Mouse (Mus musculus) midbrain, embryonic 12.5 days (tissue): Measurements from ENCODE around the gene Gtpbp1. TPM values are rescaled to one million over a fixed set of nuclear protein-coding genes. Genes with fewer than 3 reads are reported as not detected.

Experiments
- ATAC-seq: fragments of 200-750 bp; cut with Nextera tagmentation; 2 replicates; pipeline ENCODE4 v1.8.0; 2017; ENCODE audit warnings: low read depth, moderate TSS enrichment, moderate library complexity; ENCODE audit not compliant: low FRiP score
- H3K27ac ChIP-seq: fragments of 300-500 bp; sonication (generic); replicated peaks from 2 replicates; pipeline ENCODE4 v1.5.1; 2016; ENCODE audit warnings: mild to moderate bottlenecking
- H3K27me3 ChIP-seq: fragments of 300-500 bp; sonication (generic); 2 replicates; pipeline ENCODE4 v1.6.1; 2016; ENCODE audit warnings: mild to moderate bottlenecking
- H3K36me3 ChIP-seq: fragments of 300-500 bp; sonication (generic); 2 replicates; pipeline ENCODE4 v1.6.1; 2016
- H3K4me1 ChIP-seq: fragments of 300-500 bp; sonication (generic); 2 replicates; pipeline ENCODE4 v1.6.1; 2016
- H3K4me2 ChIP-seq: fragments of 300-500 bp; sonication (generic); replicated peaks from 2 replicates; pipeline ENCODE4 v1.6.1; 2016; ENCODE audit warnings: mild to moderate bottlenecking, moderate library complexity
- H3K4me3 ChIP-seq: fragments of 300-500 bp; sonication (generic); 2 replicates; pipeline ENCODE4 v1.5.1; 2016; ENCODE audit warnings: mild to moderate bottlenecking
- H3K9ac ChIP-seq: fragments of 300-500 bp; sonication (generic); replicated peaks from 2 replicates; pipeline ENCODE4 v1.6.1; 2016; ENCODE audit warnings: mild to moderate bottlenecking, moderate library complexity
- H3K9me3 ChIP-seq: fragments of 300-500 bp; sonication (generic); 2 replicates; pipeline ENCODE4 v1.6.1; 2016; ENCODE audit warnings: mild to moderate bottlenecking
- WGBS: fragments of 180-500 bp; shearing (Covaris S2); methylation state at CpG from one replicate; pipeline ENCODE4 v1.1.7; 2016; 5-methylcytosine and 5-hydroxymethylcytosine counted together
- polyA plus RNA-seq: library from polyadenylated mRNA; unstranded; fragments of >200 nt; fragmentation: Nextera tagmentation; extraction: Ambion mirVana; gene quantifications from 2 replicates; pipeline ENCODE4 v1.2.1, GENCODE M21; 2016

The Gtpbp1 gene
- polyA plus RNA-seq, result 44.8 and 51.0 TPM in 2 replicates

DNA sequence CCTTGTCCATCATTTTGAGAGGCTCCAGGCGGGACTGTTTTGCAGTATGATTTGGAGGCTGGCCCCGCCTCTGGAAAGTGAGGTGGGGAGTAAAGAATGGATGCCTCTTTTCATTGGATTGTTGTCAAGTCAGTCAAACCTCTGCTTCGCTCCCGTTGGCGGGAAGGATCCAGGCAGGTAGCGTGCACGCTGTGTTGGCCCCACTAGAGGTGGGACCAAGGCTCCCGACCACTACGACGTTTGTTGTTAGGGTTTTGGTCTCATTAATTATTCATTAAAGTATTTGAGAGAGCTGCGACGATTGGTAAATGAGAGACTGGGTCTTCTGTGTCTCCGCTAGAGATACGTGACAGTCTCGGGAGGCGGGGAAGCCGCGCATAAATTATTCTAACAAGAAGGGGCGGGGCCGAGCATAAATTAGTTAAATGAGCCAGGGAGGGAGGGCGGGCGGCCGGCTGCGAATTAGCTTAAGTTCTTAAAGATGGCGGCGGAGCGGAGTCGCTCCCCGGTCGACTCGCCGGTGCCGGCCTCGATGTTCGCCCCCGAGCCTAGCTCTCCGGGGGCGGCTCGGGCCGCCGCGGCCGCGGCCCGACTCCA lies at the start of gene Gtpbp1:
Gene Gtpbp1 (plus strand): TSS at position 420 of the 597 bp plus-strand sequence.
- peak; percentile 97 for ATAC-seq
- 0 out of 2 replicates have a peak, but pooled peaks cover 4% of the 10 kb centered on the region for H3K27me3 ChIP-seq
- H3K36me3 ChIP-seq, result peaks cover 5% of the 10 kb centered on the region; the same call in 1 of the 2 replicates
- peak within 1 kb of the TSS; percentile 88 for H3K9ac ChIP-seq
- under 1% methylated on average over 45 of the region's 45 CpGs for WGBS
- peak within 1 kb of the TSS; percentile 89 for H3K27ac ChIP-seq
- H3K4me2 ChIP-seq, result peak within 1 kb of the TSS; percentile 98
- no peaks in the 10 kb centered on the region for H3K9me3 ChIP-seq
- peaks cover 45% of the 10 kb centered on the region for H3K4me1 ChIP-seq
- peak within 1 kb of the TSS; percentile 94 for H3K4me3 ChIP-seq

DNA sequence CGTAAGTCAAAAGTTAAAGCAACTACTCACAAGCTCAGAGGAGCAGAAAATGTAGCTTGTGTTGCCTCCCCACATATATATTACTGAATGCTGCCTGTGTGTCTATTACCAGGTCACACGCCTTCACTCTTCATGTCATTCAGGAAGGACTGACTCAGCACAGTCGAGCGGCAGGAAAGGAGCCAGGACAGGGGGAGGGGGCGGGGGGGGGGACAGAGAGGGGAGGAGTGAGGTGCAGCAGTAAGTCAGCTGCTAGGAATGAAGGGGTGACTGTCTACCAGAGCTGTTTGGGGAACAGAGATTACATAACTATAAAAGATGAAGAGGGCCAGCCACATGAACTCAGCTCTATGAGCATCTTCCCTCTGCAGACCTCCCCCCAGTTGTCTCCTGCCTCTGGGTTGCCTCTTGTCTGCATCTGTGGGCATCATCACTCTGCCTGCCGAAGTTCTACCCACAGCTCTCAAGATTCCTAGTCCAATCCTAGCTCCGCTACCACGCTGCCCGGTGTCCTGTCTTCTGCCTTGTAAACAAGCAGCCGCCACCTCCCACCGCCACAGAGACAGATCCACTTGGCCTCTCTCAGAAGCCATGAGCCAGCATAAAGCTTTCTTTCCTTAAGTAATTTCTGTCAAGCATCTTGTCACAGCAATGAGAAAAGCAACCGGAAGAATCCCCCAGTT lies 49.4 kb upstream of the Gtpbp1 start:
- Histone ChIP-seq H3K9ac (no peak overlapping the region), H3K27ac (no peak overlapping the region), H3K36me3 (peaks cover 67% of the 10 kb centered on the region), H3K9me3 (no peaks in the 10 kb centered on the region), H3K4me1 (no peaks in the 10 kb centered on the region), H3K4me3 (no peak overlapping the region), H3K4me2 (no peak overlapping the region), H3K27me3 (no peaks in the 10 kb centered on the region)
- no peak for ATAC-seq
- WGBS, result 81% methylated on average over 11 of the region's 12 CpGs

DNA sequence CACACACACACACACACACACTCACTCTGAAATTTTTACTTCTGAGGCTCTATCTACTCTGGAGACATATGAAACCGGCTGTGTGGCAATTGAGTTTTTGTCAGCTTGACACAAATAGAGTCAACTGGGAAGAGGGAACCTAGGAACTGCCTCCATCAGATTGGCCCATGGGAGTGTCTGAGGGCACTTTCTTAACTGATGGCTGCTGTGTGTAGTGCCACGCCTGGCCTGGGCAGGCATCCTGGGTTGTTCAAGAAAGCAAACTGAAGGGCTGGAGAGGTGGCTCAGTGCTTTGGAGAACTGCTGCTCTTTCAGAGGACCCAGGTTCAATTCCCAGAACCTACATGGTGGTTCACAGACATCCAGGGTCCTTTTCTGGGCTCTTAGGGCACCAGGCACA lies 45.2 kb upstream of the Gtpbp1 start:
- H3K9me3 ChIP-seq, result no peaks in the 10 kb centered on the region
- peaks cover 68% of the 10 kb centered on the region for H3K36me3 ChIP-seq
- no peak overlapping the region for H3K4me2 ChIP-seq
- H3K4me1 ChIP-seq, result no peaks in the 10 kb centered on the region
- H3K9ac ChIP-seq, result no peak overlapping the region
- no peak overlapping the region for H3K4me3 ChIP-seq
- no peak overlapping the region for H3K27ac ChIP-seq
- no peaks in the 10 kb centered on the region for H3K27me3 ChIP-seq
- 91% methylated on average over 2 of the region's 2 CpGs for WGBS
- ATAC-seq, result no peak

DNA sequence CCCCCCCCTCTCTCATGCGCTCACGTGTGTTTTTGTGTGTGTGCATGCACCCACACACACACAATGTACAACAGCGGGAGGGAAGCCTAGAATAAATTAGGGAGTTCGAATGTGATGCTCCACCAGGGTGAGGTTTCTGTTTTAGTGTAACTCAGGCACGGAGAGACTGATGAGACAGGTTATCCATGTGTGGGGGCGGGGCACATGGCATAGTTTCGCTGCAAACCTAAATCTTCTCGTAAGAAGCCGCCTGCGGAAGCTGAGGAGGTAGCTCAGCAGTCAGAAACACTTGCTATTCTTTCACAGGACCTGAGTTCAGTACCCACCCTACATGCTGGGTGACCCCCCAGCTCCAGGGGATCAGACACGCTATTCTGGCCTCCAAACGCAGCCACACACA lies 42.5 kb upstream of the Gtpbp1 start:
- 91% methylated on average over 12 of the region's 12 CpGs for WGBS
- no peak overlapping the region for H3K9ac ChIP-seq
- H3K27ac ChIP-seq, result no peak overlapping the region
- H3K9me3 ChIP-seq, result no peaks in the 10 kb centered on the region
- no peaks in the 10 kb centered on the region for H3K27me3 ChIP-seq
- H3K4me2 ChIP-seq, result no peak overlapping the region
- no peaks in the 10 kb centered on the region for H3K4me1 ChIP-seq
- no peak overlapping the region for H3K4me3 ChIP-seq
- peaks cover 54% of the 10 kb centered on the region for H3K36me3 ChIP-seq
- ATAC-seq, result no peak

DNA sequence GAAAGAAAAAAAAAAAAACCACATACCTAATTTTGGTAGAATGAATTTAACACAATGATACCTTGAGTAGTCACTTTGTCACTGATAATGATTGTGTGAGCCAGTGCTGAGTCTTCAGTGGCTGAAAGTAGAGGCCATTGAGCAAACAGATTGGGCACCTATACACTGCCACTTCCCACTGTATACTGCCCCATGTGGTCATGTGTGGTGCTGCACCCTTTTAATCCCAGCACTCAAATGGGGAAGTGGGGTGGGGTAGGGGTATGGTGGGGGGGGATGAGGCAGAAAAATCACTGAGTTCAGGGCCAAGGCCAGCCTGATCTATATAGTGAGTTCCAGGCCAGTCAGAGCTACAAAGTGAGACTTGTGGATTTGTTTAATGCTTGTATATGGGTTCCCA lies 40.1 kb upstream of the Gtpbp1 start:
- no peak overlapping the region for H3K4me2 ChIP-seq
- H3K9ac ChIP-seq, result no peak overlapping the region
- H3K4me1 ChIP-seq, result no peaks in the 10 kb centered on the region
- H3K36me3 ChIP-seq, result peaks cover 44% of the 10 kb centered on the region
- no peaks in the 10 kb centered on the region for H3K9me3 ChIP-seq
- H3K27me3 ChIP-seq, result no peaks in the 10 kb centered on the region
- no peak overlapping the region for H3K27ac ChIP-seq
- no peak overlapping the region for H3K4me3 ChIP-seq
- no peak for ATAC-seq

DNA sequence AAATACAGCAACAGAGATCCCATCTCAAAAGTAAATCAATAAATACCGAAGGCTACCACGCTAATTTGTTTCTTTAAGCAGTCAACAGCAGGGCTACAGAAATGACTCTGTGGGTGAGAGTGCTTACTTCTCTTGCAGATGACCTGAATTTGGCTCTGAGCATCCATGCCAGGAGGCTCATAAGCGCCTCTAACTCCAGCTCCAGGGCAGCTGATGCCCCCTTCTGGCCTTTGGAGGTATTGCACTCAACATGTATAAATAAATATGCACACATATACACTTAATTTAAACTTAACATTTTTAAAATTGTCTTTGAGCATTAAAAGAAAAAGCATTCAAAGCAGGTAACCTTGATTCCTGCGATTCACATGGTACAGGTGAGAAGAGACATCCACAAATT lies 39.2 kb upstream of the Gtpbp1 start:
- no peaks in the 10 kb centered on the region for H3K4me1 ChIP-seq
- no peak for ATAC-seq
- 73% methylated on average over 4 of the region's 4 CpGs for WGBS
- no peak overlapping the region for H3K4me2 ChIP-seq
- no peak overlapping the region for H3K27ac ChIP-seq
- no peaks in the 10 kb centered on the region for H3K9me3 ChIP-seq
- no peak overlapping the region for H3K4me3 ChIP-seq
- H3K9ac ChIP-seq, result no peak overlapping the region
- no peaks in the 10 kb centered on the region for H3K27me3 ChIP-seq
- H3K36me3 ChIP-seq, result peaks cover 40% of the 10 kb centered on the region

DNA sequence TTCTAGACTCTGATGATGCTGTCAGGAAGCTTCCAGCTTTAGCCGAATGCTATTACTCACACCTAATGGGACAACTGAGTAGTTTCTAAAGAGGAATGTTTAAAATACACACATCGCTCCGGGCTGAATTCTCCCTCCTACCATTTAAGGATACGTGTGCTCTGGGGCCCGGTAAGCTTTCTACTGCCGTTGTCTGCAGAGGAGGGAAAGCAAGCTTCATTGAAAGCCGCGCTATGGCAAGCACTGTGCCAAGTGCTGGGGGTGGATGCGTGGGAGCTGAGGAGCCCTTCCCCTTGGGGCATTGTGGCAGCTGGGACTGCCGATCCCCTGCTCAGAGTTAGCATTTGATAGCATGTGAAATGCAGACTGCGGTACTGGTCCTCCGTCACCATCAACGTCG lies 34.2 kb upstream of the Gtpbp1 start:
- no peaks in the 10 kb centered on the region for H3K9me3 ChIP-seq
- WGBS, result 93% methylated on average over 14 of the region's 14 CpGs
- H3K27me3 ChIP-seq, result no peaks in the 10 kb centered on the region
- ATAC-seq, result no peak
- peaks cover 9% of the 10 kb centered on the region for H3K36me3 ChIP-seq
- H3K4me2 ChIP-seq, result no peak overlapping the region
- H3K4me1 ChIP-seq, result peaks cover 12% of the 10 kb centered on the region
- no peak overlapping the region for H3K4me3 ChIP-seq
- H3K9ac ChIP-seq, result no peak overlapping the region
- H3K27ac ChIP-seq, result no peak overlapping the region

DNA sequence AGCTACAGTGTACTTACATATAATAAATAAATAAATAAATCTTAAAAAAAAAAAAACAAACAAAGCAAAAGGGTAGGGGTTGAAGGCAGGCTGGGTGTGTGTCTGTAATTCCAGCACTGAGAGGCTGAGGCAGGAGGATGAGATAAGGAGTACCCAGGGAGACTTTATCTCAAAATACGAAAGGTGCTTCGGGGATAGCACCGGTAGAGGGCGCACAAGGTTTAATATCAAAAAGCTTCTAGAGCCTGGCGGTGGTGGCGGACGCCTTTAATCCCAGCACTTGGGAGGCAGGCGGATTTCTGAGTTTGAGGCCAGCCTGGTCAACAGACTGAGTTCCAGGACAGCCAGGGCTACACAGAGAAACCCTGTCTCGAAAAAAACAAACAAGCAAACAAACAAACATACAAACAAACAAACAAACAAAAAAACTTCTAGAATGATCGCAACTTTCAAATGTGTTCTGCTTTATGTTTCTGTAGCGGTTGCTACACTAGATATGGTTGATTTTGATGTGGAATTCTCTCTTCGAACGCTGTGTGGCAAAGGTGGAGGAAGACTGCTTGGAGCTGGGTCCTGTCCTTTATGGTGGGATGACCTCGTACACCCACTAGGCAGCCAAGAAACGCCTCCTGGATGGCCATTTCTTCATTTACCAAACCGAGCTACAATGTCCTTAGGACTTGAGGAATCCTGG lies 32.7 kb upstream of the Gtpbp1 start:
- no peak for ATAC-seq
- H3K9ac ChIP-seq, result peak overlapping the region; percentile 84
- H3K9me3 ChIP-seq, result no peaks in the 10 kb centered on the region
- H3K36me3 ChIP-seq, result peaks cover 8% of the 10 kb centered on the region; the same call in 1 of the 2 replicates
- H3K4me2 ChIP-seq, result peak overlapping the region; percentile 80
- peak overlapping the region; percentile 84 for H3K4me3 ChIP-seq
- H3K4me1 ChIP-seq, result peaks cover 12% of the 10 kb centered on the region
- no peaks in the 10 kb centered on the region for H3K27me3 ChIP-seq
- 5% methylated on average over 16 of the region's 16 CpGs for WGBS
- H3K27ac ChIP-seq, result peak overlapping the region; percentile 94

DNA sequence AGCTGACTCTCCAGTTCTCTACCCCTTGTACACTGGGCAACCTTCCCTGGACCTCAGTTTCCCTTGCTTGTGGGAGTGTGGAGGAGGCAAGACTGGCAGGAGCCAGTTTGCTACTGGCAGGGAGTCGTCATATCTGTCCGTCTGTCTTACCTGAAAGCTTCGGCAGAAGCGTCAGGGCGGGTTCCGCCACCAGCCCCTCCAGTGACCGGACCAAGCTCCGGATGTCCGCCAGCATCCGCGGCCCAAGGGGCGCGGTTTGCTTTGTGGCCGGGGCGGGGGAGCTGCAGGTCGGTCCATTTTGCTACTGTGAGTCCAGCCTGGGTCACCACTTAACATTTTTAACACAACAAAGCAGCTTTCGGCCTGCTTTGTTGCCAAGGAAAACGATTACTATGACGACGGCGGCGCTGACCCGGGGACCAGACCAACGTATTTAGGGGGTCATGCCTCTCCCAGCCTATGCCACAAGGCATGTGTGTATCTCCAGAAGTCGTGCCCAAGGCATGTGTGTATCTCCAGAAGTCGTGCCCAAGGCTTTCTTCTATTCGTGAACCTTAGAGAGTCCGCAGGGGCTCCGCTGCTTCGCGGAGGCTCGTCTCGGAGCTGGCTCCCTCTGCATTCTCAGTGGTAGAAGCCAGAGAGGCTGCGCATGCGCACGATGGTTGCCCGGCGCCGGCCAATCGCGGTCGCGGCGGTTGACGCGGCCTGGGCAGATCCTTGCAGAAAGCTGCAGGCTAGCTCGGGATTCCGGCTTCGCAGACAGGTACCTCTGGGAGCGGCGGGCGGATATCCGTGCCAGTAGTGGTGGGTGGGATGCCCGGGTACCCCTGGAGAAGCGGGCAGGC lies 31.9 kb upstream of the Gtpbp1 start, which contains the start of the genes Fam227a and Cby1:
Gene Fam227a (minus strand): TSS at position 426 of the 845 bp plus-strand sequence.
Gene Cby1 (plus strand): TSS at position 669 of the 845 bp plus-strand sequence.
- no peaks in the 10 kb centered on the region for H3K27me3 ChIP-seq
- WGBS, result under 1% methylated on average over 55 of the region's 55 CpGs
- H3K4me1 ChIP-seq, result peaks cover 12% of the 10 kb centered on the region
- peak within 1 kb of the TSS; percentile 84 for H3K9ac ChIP-seq
- peak; percentile 87 for ATAC-seq
- H3K36me3 ChIP-seq, result peaks cover 14% of the 10 kb centered on the region; the same call in 1 of the 2 replicates
- H3K27ac ChIP-seq, result peak within 1 kb of the TSS; percentile 94
- H3K4me3 ChIP-seq, result peak within 1 kb of the TSS; percentile 84
- H3K9me3 ChIP-seq, result no peaks in the 10 kb centered on the region
- peak within 1 kb of the TSS; percentile 80 for H3K4me2 ChIP-seq

DNA sequence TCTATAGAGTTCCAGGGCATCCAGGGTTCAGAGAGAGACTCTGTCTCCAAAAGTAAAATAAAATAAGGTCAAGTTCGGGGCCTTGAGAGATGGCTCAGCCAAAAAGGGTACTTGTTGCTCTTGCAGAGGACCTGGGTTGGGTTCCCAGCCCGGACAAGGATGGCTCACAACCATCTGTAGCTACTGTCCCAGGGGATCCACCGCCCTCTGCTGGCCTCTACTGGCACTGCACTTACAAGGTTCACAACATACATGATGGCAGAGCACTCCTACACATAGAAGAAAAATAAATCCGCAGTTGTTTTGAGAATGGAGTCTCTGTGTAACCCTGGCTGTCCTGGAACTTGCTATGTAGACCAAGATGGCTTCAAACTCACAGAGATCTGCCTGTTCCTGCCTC lies 28.8 kb upstream of the Gtpbp1 start:
- Histone ChIP-seq H3K4me2 (no peak overlapping the region), H3K36me3 (peaks cover 29% of the 10 kb centered on the region), H3K9me3 (no peaks in the 10 kb centered on the region), H3K4me3 (no peak overlapping the region), H3K9ac (no peak overlapping the region), H3K27me3 (no peaks in the 10 kb centered on the region), H3K27ac (no peak overlapping the region), H3K4me1 (peaks cover 12% of the 10 kb centered on the region)
- no peak for ATAC-seq
- WGBS, result 76% methylated on average over 4 of the region's 4 CpGs

DNA sequence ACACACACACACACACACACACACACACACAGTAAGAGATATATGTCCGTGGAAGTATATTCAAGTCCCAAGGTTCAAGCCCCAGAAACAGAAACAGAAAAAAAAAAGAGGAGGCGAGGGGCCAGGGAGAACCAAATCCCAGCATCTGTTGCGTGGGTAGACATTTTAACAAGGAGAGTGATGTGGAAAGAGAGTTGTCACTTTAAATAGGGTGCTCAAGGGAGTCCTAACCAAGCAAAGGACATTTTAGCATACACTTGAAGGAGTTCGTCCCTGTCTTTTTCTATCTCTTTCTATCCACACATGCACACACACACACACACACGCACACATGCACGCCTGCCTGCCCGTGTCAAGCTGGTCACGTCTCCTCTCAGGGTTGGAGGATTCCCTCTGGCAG lies 26.0 kb upstream of the Gtpbp1 start:
- no peak for ATAC-seq
- H3K4me1 ChIP-seq, result peaks cover 3% of the 10 kb centered on the region
- H3K4me3 ChIP-seq, result no peak overlapping the region
- H3K4me2 ChIP-seq, result no peak overlapping the region
- H3K9me3 ChIP-seq, result no peaks in the 10 kb centered on the region
- no peaks in the 10 kb centered on the region for H3K27me3 ChIP-seq
- H3K36me3 ChIP-seq, result peaks cover 38% of the 10 kb centered on the region
- WGBS, result 89% methylated on average over 8 of the region's 8 CpGs
- H3K27ac ChIP-seq, result no peak overlapping the region
- no peak overlapping the region for H3K9ac ChIP-seq
